Mouse (Mus musculus) frontal cortex, adult 2 months (tissue): ENCODE data around the gene Tspan5. TPM values are rescaled to one million over a fixed set of nuclear protein-coding genes. Genes with fewer than 3 reads are reported as not detected.
A peak's percentile ranks its signal among the peaks of the same experiment; 100 is the strongest.

Source experiments
- DNase-seq, 2 experiments: peaks; one replicate each; pipeline ENCODE4 v3.0.0; 2022; ENCODE audit warnings: low spot score in 1 of 2; ENCODE audit errors: extremely low spot score in 1 of 2
- polyA plus RNA-seq: library from polyadenylated mRNA; depleted of rRNA; stranded (reverse); fragments of >200 nt; gene quantifications from 2 replicates; pipeline ENCODE4 v1.2.3, GENCODE M21; 2012

Gene Tspan5
- polyA plus RNA-seq, 1 experiment: 196 TPM

GRCm38 (mm10) chr3:138770650-138771331 lies 28.8 kb downstream of the Tspan5 start:
- DNase-seq: peak; percentile 60 to 82

DNA sequence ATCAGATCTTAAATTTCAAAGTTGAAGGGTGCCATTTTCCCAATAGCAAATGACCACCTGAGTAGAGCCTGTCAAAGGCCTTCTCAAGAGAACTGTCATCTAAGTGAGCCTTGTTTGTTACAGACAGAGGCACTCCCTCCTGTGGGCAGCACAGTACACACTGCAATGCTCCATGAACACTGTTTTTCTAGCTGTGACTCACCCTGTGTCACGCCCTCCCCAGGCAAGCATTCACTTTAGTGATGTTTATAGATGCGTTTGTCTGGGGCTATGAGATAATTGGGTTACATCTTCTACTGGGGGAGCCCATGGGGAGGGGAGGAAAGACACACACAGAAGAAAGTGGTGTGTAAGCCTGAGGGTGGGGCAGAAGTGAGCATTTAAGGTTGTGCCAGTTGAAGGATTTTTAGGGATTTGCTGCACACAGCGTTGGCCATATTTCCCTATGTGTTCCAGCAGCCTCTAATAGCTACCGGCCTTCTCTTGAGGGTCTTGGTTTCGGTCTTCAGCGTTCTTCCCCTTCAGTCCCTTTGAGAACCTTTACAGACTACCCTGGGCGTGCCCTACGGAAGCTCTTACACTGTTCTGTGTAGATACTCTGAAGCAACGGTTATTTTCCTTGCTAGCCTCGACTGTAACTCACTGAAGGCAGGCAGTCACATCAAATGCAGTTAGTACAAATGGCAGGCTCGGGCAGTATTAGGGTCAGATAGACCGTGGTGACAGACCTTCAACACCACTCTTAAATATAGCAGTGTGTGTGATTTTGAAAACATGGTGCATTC lies 29.7 kb downstream of the Tspan5 start:
- DNase-seq: no peak

DNA sequence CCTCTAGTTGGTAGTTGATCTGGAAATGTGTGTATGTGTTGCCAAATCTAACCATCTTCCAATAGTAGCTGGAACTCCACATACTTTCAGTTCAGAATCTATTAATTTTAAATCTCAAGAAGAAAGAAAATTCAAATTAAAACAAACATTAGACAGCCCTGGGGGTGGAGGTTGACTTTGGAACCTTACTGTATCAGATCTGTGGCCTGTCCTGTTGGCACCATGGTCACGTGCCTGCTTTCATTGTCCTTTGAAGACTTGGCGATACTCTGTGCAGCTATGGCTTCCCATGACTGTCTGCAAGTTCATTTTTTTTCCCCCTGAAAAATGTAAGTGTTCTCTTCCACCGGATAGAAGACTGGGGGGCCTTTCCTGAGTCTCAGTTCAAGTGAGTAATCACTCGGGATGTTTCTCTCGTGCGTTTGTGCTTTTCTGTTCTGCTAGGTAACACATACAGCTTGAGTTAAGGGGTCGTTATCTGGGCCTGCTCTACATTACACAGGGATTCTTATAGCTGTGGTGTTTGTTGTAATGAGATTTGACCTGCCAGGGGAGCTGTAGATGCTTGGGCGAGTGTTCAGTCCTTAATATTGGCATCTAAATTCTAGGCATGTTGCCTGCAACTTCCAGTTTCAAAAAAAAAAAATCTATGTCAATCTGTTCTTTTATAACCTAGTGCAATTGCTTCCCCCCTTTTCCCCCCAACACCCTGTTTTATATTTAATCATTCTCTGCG lies 32.0 kb downstream of the Tspan5 start:
- no peak for DNase-seq

DNA sequence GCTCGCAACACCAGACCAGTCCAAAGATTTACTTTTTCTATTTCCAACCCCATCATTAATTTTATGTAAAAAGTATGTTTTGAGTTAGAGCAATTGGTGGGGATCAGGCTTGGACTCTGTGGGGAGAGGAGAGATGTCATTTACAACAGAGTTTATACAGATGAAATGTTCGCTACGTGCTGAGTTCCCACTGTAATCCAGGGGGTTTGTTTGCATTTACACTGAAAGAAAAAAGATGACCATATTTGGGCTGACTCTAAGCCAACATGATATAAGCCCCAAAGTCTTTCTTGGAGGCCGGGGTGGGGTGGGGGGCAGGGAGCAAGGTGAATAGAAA lies 32.6 kb downstream of the Tspan5 start:
- DNase-seq: no peak

DNA sequence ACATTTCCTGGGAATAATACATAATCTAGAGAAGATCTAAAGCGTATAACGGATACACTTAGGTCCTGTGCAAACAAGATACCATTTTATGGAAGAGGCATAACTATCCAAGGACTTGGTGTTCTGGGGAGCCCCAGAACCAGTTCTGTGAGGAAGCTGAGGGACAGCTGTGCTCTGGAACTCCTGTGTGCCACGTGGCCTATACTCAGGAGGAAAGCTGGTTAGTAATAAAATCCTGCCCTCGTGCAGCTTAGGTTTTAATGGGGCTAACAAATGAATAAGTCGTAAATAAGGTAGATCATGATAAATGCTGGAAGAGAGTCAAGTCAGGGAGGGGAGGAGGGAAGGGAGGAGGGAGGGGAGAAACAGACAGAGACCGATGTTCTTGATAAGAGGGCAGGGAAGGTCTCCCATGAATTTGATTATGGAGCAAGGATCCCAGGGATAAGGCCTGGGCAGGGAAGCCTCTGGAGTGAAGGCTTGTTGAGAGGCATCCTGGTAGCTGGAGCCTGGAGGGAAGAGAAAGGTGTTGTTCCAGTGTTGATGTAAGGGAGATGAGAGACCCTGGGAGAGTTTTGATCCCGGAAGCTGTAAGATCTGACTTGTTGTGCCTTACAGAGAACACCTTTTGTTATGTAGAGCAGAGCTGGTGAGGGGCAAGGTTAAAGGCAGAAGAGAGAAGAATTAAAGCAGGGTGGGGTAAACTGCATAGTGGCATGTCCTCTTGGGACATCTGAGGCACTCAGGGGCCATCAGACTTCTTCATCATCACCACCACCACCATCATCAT lies 34.1 kb downstream of the Tspan5 start:
- no peak for DNase-seq

DNA sequence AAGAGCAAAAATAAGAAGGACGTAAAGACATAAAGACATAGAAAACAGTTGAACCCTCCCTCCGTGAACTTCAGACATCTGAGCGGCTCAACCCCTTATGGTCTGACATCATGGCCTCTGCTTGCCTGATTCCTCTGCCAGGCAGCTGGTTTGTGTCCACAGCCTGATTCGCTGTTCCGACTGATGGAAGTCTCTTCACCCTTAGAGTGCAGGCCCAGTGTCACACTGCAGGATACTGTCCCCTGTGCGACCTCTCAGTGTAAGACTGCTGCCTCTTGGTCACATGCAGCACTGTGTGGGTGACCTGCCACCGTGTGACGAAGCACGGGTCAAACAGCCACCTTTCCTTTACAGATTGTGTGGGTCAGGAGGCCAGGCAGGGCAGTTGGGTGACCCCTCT lies 39.5 kb downstream of the Tspan5 start:
- no peak for DNase-seq

DNA sequence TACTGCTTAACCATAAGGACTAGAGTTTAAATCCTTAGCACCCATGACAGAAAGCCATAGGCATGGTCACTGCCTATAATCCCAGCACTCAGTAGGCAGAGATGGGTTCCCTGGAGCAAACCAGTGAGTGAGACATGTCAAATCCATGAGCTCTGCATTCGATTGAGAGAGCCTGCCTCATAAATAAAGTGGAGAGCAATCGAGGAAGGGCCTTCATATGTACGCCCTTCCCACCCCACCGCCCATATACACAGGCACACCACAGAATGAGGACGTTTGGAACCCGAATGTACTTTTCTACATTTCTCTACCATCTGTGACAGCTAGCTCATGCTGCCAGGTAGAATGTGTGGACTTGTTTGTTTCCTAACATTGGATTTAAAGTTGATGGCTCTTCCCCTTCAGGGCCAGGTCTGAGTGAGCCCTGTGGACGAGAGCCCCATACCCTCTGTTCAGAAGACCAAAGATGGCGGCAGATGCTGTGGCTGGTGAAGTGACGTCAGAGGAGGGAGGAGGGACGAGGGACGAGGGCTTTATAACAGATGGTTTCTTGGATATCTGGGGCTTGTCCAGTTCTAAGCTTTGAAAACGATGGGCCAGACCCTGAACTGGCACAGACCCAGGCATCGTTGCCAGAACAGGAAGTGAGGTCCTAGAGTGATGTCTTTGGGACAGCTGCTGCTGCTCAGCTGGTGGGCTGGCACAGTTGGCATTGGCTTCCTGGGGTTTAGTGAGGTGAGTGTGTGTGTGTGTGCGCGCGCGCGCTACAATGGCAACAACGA lies 42.1 kb downstream of the Tspan5 start:
- DNase-seq: no peak

- DNase-seq: no peak
Observed at GRCm38 (mm10) chr3:138784641-138785025, 42.6 kb downstream of the Tspan5 start.

GRCm38 (mm10) chr3:138787758-138788488 lies 45.9 kb downstream of the Tspan5 start:
- DNase-seq: peak in 1 of 2 experiments; percentile 75

DNA sequence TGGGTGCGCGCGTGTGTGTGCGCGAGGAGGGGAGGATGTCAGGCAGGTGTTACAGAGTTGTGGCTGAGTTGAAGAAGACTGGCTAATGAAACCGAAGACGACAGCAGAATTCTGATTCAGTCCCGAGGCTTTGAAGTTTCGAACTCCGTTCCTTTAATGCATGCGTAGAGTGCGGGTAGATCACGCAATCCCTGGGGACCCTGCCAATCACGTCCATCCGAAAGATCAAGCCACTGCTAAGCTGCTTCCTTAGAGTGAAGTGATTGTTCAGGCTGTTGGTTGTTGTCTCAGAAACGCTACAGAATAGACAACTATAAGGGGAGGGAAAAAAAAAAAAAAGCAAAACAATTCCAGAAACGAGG lies 46.5 kb downstream of the Tspan5 start:
- no peak for DNase-seq

DNA sequence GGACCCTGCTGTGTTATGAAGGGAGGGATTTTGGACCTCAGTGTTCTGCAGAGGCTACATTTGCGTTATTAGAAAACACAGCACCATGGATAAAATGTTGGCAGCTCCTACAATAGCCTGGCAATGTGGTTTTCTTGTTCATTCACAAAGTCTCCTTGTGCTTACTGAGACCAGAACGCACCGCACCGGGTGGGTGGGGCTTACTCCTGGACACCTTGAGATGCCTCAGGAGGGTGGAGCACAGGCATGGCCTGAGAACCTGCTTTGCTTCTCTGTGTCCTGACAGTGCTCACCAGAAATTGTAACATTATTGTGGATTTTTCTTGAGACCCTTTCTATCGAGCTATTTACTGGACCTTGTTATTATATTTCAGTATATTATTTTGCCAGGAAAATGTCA lies 47.3 kb downstream of the Tspan5 start:
- DNase-seq: no peak

DNA sequence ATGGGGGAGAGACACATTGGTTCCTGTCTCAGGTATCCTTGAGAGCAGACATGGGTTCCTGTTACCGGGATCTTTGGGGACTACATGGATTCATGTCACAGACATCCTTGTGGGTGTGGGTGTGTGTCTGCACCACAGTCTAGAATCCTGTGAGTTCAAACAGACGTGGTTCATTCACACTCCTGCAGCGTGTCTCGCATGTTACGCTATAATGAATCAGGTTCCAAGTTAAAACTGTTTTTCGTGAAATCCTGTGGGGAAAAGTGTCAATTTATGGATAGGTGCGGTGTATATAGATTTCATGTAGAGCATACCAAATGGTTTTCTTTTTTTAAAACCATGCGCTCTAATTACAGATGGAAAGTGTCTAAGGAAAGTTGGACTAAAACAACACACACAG lies 52.5 kb downstream of the Tspan5 start:
- peak; percentile 65 to 71 for DNase-seq

DNA sequence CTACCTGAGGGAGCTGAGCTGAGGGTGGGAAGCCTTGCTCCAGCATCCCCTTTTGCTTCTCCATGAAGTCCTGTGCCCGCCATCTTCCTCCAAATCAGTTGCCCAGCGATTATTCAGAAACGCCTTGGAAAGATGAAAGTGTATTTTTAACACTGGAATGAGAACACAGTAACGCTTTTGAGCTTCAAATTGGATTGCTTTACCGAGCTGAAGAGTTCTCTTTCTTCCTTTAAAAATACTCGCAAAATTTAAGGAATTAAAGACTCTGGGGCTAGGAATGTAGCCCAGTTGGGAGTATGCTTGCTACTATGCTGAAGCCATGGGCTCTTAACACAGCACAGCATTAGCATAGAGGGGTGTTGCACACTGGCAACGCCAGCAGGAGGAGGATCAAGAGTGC lies 54.0 kb downstream of the Tspan5 start:
- no peak for DNase-seq

GRCm38 (mm10) chr3:138796583-138796982 lies 54.6 kb downstream of the Tspan5 start:
- DNase-seq: no peak

DNA sequence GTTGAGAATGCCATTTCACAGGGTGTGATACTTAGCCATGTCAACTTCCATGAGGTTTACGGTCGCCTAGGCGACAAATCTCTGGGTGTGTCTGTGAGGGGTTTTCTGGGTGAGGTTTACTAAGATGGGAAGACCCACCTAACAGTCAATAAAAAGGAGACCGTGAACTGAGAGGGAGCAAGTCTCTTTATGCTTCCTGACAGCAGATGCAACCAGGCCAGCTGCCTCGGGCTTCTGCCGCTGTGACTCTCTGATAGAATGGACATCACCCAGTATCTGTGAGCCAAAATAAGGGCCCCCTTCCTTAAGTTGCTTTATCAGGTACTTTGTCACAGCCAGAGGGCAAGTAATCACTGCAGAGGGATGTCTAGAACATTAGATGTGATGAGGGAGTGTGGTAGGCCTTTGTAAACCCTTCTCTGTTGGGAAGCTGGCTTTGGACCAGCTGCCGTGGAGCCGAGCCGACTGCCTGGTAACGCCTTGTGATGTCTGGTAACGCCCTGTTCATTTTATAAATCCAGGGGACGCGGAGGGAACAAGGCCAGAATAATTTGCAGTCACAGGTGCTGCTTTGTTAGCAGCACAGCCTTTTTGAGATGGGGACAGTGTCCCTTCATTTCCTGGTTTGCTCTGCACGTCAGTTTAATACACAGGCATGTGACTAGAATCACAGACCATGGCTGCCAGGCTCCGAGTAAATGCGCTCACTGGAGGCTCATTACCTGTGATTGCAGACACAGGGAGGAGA lies 58.8 kb downstream of the Tspan5 start:
- DNase-seq: peak in 1 of 2 experiments; percentile 47

DNA sequence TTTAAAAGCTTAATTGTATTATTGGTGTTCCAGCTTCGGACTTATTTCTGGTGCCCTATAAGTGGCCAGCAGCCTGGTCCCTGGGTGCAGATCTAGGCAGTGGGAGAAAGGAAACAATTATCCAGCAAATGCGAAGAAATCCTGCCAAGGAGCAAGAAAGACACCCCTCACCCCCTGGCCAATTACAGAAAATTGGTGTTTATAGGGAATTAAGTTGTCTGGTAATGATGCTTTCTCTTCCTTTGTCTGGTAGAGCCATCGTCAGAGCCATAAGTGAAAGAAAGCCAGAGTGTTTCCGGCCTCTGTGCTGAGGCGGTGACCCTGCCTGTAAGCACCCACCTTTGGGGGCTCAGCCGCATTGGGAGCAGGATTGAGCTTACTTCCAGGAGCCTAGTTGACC lies 59.7 kb downstream of the Tspan5 start:
- DNase-seq: no peak

DNA sequence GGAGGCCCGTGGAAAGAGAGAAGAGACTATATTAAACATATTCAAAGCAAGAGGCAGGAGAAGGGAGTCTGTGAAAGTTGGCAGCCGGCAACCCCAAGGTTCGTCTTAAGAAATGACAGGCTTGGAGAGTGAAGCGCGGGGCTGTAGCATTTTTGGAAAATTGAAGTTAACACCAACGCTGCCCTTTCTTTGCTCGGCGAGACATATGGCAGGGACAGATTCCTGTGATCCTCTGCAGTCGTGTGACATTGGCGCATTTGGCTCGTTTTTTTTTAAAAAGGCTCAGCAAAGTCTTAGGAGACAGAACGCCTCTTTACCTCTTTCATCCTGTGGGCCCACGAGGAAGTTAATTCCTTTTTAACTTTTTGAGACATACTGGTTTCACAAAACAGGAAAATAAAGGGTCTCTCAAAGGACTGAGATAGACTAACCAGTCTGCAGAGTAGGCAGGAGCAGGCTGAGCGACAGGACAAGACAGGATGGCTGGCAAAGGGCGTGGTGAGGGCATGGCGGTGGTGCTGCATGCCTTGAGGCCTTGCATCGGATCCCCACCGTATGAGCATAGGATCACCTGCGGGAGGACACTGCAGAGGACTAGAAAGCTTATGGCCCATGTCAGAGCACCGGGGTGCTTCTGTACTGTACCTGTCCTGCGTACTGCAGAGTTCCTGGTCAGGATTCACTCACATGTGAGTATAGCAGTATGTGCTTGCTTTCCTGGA lies 60.9 kb downstream of the Tspan5 start:
- peak; percentile 63 to 83 for DNase-seq

DNA sequence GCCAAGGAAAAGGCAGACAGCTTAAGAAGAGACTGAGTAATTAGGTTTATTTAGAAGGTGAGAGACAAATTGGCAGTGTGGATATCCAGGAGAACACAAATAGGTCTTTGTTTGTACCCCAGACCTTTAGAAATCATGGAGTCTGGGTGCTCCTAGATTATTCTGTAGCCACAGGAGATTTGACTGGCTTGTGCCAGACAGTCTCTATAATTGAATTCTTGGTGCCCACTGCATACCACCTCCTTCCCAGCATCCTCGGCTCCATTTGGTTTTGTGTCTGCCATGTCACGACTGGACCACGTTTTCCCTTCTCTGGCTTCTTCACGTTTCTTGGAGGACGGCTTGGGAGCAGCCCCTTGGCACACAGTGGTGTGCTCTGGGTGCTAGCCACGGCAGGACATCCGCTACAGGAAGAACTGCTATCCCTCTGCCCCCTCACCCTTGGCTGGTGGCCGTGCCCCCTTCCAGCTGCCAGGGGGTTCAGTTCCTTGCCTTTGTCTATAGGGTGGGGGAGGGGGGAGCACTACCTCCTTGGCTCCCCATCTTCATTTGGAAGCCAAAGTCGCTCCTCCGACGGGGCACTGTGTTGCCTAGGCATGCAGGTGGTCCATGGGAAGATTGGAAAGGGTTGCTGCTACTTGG lies 61.6 kb downstream of the Tspan5 start:
- DNase-seq: no peak
